Mouse (Mus musculus): ENCODE data around the gene Gm44511. TPM values are rescaled to one million over a fixed set of nuclear protein-coding genes. Genes with fewer than 3 reads are reported as not detected.

The Gm44511 gene
- 0.36 TPM in 1 of 2 replicates, not detected in the other for polyA plus RNA-seq (2012; rRNA removed)

DNA sequence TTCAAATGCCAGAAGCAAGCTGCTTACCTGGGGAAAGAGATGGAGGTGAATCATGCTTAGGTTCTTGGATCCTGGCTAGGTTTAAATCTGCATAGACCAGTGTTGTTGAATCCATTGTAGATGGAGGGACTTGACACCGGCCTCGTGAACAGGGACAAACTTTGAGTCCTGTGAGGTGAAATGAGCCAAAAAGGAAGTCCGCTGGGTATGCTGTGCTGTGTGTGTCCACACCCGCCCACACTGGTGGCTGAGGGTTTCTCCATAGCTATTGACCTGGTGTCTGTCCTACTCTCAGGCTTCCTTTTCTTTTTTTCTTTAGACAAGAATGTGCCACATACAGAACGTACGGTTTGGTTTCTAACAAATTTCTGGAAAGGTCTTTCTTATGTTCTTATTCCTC is at the start of gene Gm44511, which contains the start of gene Klrb1b:
Gene Gm44511 (minus strand): TSS at position 184 of the 400 bp plus-strand sequence.
Gene Klrb1b (minus strand): TSS at position 200 of the 400 bp plus-strand sequence.

DNA sequence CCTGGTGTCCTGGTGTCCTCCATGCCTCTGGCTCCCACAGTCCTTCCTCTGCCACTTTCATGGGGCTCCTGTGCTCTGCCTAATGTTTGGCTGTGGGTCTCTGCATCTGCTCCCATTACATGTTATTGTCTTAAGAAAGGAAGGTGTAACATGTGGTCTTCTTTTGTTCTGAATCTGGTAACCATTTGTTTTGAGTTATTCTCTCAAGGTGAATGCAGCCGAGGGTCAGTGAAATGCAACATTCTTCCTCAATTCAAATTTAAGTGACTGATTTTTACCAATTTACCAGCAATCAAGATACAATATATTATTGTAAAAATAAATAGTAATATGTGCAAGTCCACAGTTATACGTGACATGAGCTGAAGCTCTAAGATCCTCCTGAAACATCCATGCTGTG is 37.0 kb downstream of the Gm44511 start, which contains the start of gene Klrb1c:
Gene Klrb1c (minus strand): TSS at position 101 of the 400 bp plus-strand sequence.

Other genes starting within 250 kb of the Gm44511 start
- gene A2ml1, start 244.7 kb downstream of the Gm44511 start, polyA plus RNA-seq (2012; rRNA removed): 68.7 and 95.4 TPM in 2 replicates
- 0.07 and 0.16 TPM in 2 replicates for gene Klrb1a, start 202.8 kb downstream of the Gm44511 start, polyA plus RNA-seq (2012; rRNA removed)
- gene Clec2h, start 163.9 kb downstream of the Gm44511 start, polyA plus RNA-seq (2012; rRNA removed): 1.1 and 1.2 TPM in 2 replicates
- 0.04 and 0.12 TPM in 2 replicates for gene Klrb1, start 103.3 kb downstream of the Gm44511 start, polyA plus RNA-seq (2012; rRNA removed)
- 0.35 and 0.61 TPM in 2 replicates for gene Klrb1c, start 37.1 kb downstream of the Gm44511 start, polyA plus RNA-seq (2012; rRNA removed)
- gene Klrb1b, start within 50 bp of the Gm44511 start, polyA plus RNA-seq (2012; rRNA removed): 0.29 and 0.48 TPM in 2 replicates
- gene Clec2i, start 61.3 kb upstream of the Gm44511 start, polyA plus RNA-seq (2012; rRNA removed): 0.22 and 0.25 TPM in 2 replicates
- gene BC035044, start 64.8 kb upstream of the Gm44511 start, polyA plus RNA-seq (2012; rRNA removed): 8.1 and 11.6 TPM in 2 replicates
- not detected in 2 replicates for gene Clec2g, start 108.1 kb upstream of the Gm44511 start, polyA plus RNA-seq (2012; rRNA removed)
- 0.32 and 0.37 TPM in 2 replicates for gene Klrb1f, start 219.6 kb upstream of the Gm44511 start, polyA plus RNA-seq (2012; rRNA removed)